Mouse (Mus musculus) lung, embryonic 15.5 days (tissue): ENCODE measurements around the gene Sdk1. TPM values are rescaled to one million over a fixed set of nuclear protein-coding genes. Genes with fewer than 3 reads are reported as not detected.
A peak's percentile ranks its signal among the peaks of the same experiment; 100 is the strongest.

Experiments
- ATAC-seq: fragments of 200-750 bp; cut with Nextera tagmentation; 2 replicates; pipeline ENCODE4 v1.8.0; 2017; ENCODE audit warnings: moderate number of reproducible peaks, borderline replicate concordance; ENCODE audit not compliant: low FRiP score, low TSS enrichment; ENCODE audit errors: extremely low read depth
- H3K27ac ChIP-seq: fragments of 300-500 bp; sonication (generic); 2 replicates; pipeline ENCODE4 v1.5.1; 2015; ENCODE audit warnings: moderate library complexity, mild to moderate bottlenecking, inconsistent platforms
- H3K27me3 ChIP-seq: fragments of 300-500 bp; sonication (generic); 2 replicates; pipeline ENCODE4 v1.6.1; 2015; ENCODE audit warnings: inconsistent platforms
- H3K36me3 ChIP-seq: fragments of 300-500 bp; sonication (generic); 2 replicates; pipeline ENCODE4 v1.6.1; 2015; ENCODE audit warnings: inconsistent platforms
- H3K4me1 ChIP-seq: fragments of 300-500 bp; sonication (generic); 2 replicates; pipeline ENCODE4 v1.6.1; 2015; ENCODE audit warnings: inconsistent platforms
- H3K4me2 ChIP-seq: fragments of 300-500 bp; sonication (generic); 2 replicates; pipeline ENCODE4 v1.6.1; 2015; ENCODE audit warnings: inconsistent platforms, mild to moderate bottlenecking, moderate library complexity
- H3K4me3 ChIP-seq: fragments of 300-500 bp; sonication (generic); 2 replicates; pipeline ENCODE4 v1.5.1; 2015; ENCODE audit warnings: mild to moderate bottlenecking, inconsistent platforms
- H3K9ac ChIP-seq: fragments of 300-500 bp; sonication (generic); 2 replicates; pipeline ENCODE4 v1.6.1; 2015; ENCODE audit warnings: inconsistent platforms
- H3K9me3 ChIP-seq: fragments of 300-500 bp; sonication (generic); 2 replicates; pipeline ENCODE4 v1.6.1; 2016; ENCODE audit warnings: inconsistent platforms
- WGBS: fragments of 180-500 bp; shearing (Covaris S2); methylation state at CpG from one replicate; pipeline ENCODE4 v1.1.7; 2015; 5-methylcytosine and 5-hydroxymethylcytosine counted together
- polyA plus RNA-seq: library from polyadenylated mRNA; unstranded; fragments of >200 nt; fragmentation: Nextera tagmentation; extraction: Ambion mirVana; gene quantifications from 2 replicates; pipeline ENCODE4 v1.2.1, GENCODE M21; 2015

The Sdk1 gene
- 0.57 and 0.72 TPM in 2 replicates for polyA plus RNA-seq

- Histone ChIP-seq H3K27ac (no peak within 1 kb of the TSS), H3K9me3 (no peaks in the 10 kb centered on the region), H3K4me1 (peaks cover 36% of the 10 kb centered on the region), H3K9ac (peak within 1 kb of the TSS; percentile 58), H3K4me3 (peak within 1 kb of the TSS; percentile 63), H3K36me3 (no peaks in the 10 kb centered on the region), H3K4me2 (peak within 1 kb of the TSS; percentile 93), H3K27me3 (peaks cover 66% of the 10 kb centered on the region)
- under 1% methylated on average over 72 of the region's 77 CpGs for WGBS
- peak; percentile 96 for ATAC-seq
Measured at GRCm38 (mm10) chr5:141240841-141241543, at the start of gene Sdk1. TSS of gene Sdk1 (plus strand) at chr5:141241490.

GRCm38 (mm10) chr5:141197278-141197677 lies 44.0 kb upstream of the Sdk1 start:
- Histone ChIP-seq H3K4me3 (no peak overlapping the region), H3K36me3 (no peaks in the 10 kb centered on the region), H3K4me1 (peaks cover 3% of the 10 kb centered on the region; the same call in 1 of the 2 replicates), H3K9me3 (no peaks in the 10 kb centered on the region), H3K27ac (no peak overlapping the region), H3K4me2 (no peak overlapping the region), H3K9ac (no peak overlapping the region), H3K27me3 (no peaks in the 10 kb centered on the region)
- 13% methylated on average over 4 of the region's 4 CpGs for WGBS
- ATAC-seq = no peak

GRCm38 (mm10) chr5:141202276-141203065 lies 38.8 kb upstream of the Sdk1 start:
- H3K4me3 ChIP-seq = no peak overlapping the region
- no peak overlapping the region for H3K27ac ChIP-seq
- H3K27me3 ChIP-seq = no peaks in the 10 kb centered on the region
- no peak for ATAC-seq
- H3K9ac ChIP-seq = no peak overlapping the region
- H3K4me1 ChIP-seq = no peaks in the 10 kb centered on the region
- no peak overlapping the region for H3K4me2 ChIP-seq
- WGBS = 71% methylated on average over 11 of the region's 11 CpGs
- H3K36me3 ChIP-seq = no peaks in the 10 kb centered on the region
- no peaks in the 10 kb centered on the region for H3K9me3 ChIP-seq

GRCm38 (mm10) chr5:141207061-141207460 lies 34.2 kb upstream of the Sdk1 start:
- no peak for ATAC-seq
- H3K4me2 ChIP-seq = no peak overlapping the region

GRCm38 (mm10) chr5:141225243-141225642 lies 16.0 kb upstream of the Sdk1 start:
- 49% methylated on average over 3 of the region's 3 CpGs for WGBS
- H3K36me3 ChIP-seq = no peaks in the 10 kb centered on the region
- no peak overlapping the region for H3K27ac ChIP-seq
- no peaks in the 10 kb centered on the region for H3K9me3 ChIP-seq
- no peaks in the 10 kb centered on the region for H3K4me1 ChIP-seq
- no peak overlapping the region for H3K4me2 ChIP-seq
- H3K9ac ChIP-seq = no peak overlapping the region
- no peak overlapping the region for H3K4me3 ChIP-seq
- no peaks in the 10 kb centered on the region for H3K27me3 ChIP-seq
- no peak for ATAC-seq

More at GRCm38 (mm10) chr5:141207061-141207460, 34.2 kb upstream of the Sdk1 start:
- Histone ChIP-seq H3K4me3 (no peak overlapping the region), H3K4me1 (no peaks in the 10 kb centered on the region), H3K36me3 (no peaks in the 10 kb centered on the region), H3K9ac (no peak overlapping the region), H3K27me3 (no peaks in the 10 kb centered on the region), H3K9me3 (no peaks in the 10 kb centered on the region), H3K27ac (no peak overlapping the region)
- 47% methylated on average over 5 of the region's 5 CpGs for WGBS

GRCm38 (mm10) chr5:141234326-141234725 lies 7.0 kb upstream of the Sdk1 start:
- Histone ChIP-seq H3K4me1 (no peaks in the 10 kb centered on the region), H3K4me3 (no peak overlapping the region), H3K9me3 (no peaks in the 10 kb centered on the region), H3K9ac (no peak overlapping the region), H3K4me2 (no peak overlapping the region), H3K27me3 (peaks cover 12% of the 10 kb centered on the region; the same call in 1 of the 2 replicates), H3K36me3 (no peaks in the 10 kb centered on the region), H3K27ac (no peak overlapping the region)
- no peak for ATAC-seq
- 25% methylated on average over 4 of the region's 4 CpGs for WGBS

- peaks cover 36% of the 10 kb centered on the region for H3K4me1 ChIP-seq
- H3K27ac ChIP-seq = no peak overlapping the region
- ATAC-seq = no peak
- 17% methylated on average over 5 of the region's 5 CpGs for WGBS
- no peaks in the 10 kb centered on the region for H3K36me3 ChIP-seq
- no peaks in the 10 kb centered on the region for H3K9me3 ChIP-seq
- H3K27me3 ChIP-seq = peaks cover 54% of the 10 kb centered on the region
- H3K4me2 ChIP-seq = no peak overlapping the region
- no peak overlapping the region for H3K9ac ChIP-seq
- H3K4me3 ChIP-seq = no peak overlapping the region
Measured at GRCm38 (mm10) chr5:141239401-141239800, 1.9 kb upstream of the Sdk1 start.

GRCm38 (mm10) chr5:141240441-141240840 lies 849 bp upstream of the Sdk1 start:
- peak overlapping the region; percentile 21 for H3K9ac ChIP-seq

GRCm38 (mm10) chr5:141241645-141242284 lies 475 bp downstream of the Sdk1 start:
- peak; percentile 64 for ATAC-seq
- Histone ChIP-seq H3K9ac (peak overlapping the region; percentile 58), H3K4me1 (peaks cover 36% of the 10 kb centered on the region), H3K4me3 (peak overlapping the region; percentile 63), H3K36me3 (no peaks in the 10 kb centered on the region), H3K27me3 (peaks cover 66% of the 10 kb centered on the region), H3K4me2 (peak overlapping the region; percentile 93), H3K27ac (no peak overlapping the region), H3K9me3 (no peaks in the 10 kb centered on the region)
- WGBS = 1% methylated on average over 31 of the region's 82 CpGs

More at GRCm38 (mm10) chr5:141240441-141240840, 849 bp upstream of the Sdk1 start:
- Histone ChIP-seq H3K27ac (no peak overlapping the region), H3K9me3 (no peaks in the 10 kb centered on the region), H3K4me3 (peak overlapping the region; percentile 63), H3K36me3 (no peaks in the 10 kb centered on the region), H3K4me2 (peak overlapping the region; percentile 93), H3K27me3 (peaks cover 63% of the 10 kb centered on the region), H3K4me1 (peaks cover 36% of the 10 kb centered on the region)
- WGBS = 0% methylated on average over 10 of the region's 10 CpGs
- ATAC-seq = no peak

GRCm38 (mm10) chr5:141243253-141243965 lies 2.1 kb downstream of the Sdk1 start:
- 3% methylated on average over 33 of the region's 33 CpGs for WGBS
- Histone ChIP-seq H3K36me3 (no peaks in the 10 kb centered on the region), H3K9ac (peak overlapping the region; percentile 17; the same call in 1 of the 2 replicates), H3K27ac (no peak overlapping the region), H3K27me3 (peaks cover 63% of the 10 kb centered on the region), H3K4me2 (peak overlapping the region; percentile 93), H3K4me3 (peak overlapping the region; percentile 63), H3K9me3 (no peaks in the 10 kb centered on the region), H3K4me1 (peaks cover 36% of the 10 kb centered on the region)
- no peak for ATAC-seq

GRCm38 (mm10) chr5:141264253-141264652 lies 23.0 kb downstream of the Sdk1 start:
- Histone ChIP-seq H3K27me3 (no peaks in the 10 kb centered on the region), H3K4me2 (no peak overlapping the region), H3K9ac (no peak overlapping the region), H3K27ac (no peak overlapping the region), H3K4me1 (no peaks in the 10 kb centered on the region), H3K9me3 (no peaks in the 10 kb centered on the region), H3K36me3 (no peaks in the 10 kb centered on the region), H3K4me3 (no peak overlapping the region)
- 79% methylated on average over 1 of the region's 1 CpGs for WGBS
- no peak for ATAC-seq
